Mouse (Mus musculus) C2C12 (cell line): ENCODE results near the gene Slc22a5.
"Not testable (repeated sequence)": the region's sequence is repeated elsewhere in the genome, so short reads cannot be mapped to it uniquely, and the experiment has no call there.

Experiments used
- CTCF ChIP-seq: IDR thresholded peaks from one replicate; pipeline ENCODE4 v1.5.1; 2011; ENCODE audit not compliant: control insufficient read depth, insufficient read depth, insufficient read length
- FOSL1 ChIP-seq: IDR thresholded peaks from one replicate; pipeline ENCODE4 v1.8.0; 2011; ENCODE audit warnings: mild to moderate bottlenecking, low read length; ENCODE audit not compliant: poor library complexity, insufficient read depth, severe bottlenecking
- MAX ChIP-seq: IDR thresholded peaks from one replicate; pipeline ENCODE4 v1.6.1; 2011; ENCODE audit warnings: mild to moderate bottlenecking, control low read depth
- MYOD1 ChIP-seq: IDR thresholded peaks from one replicate; pipeline ENCODE4 v1.6.1; 2011; ENCODE audit warnings: low read depth; ENCODE audit not compliant: control insufficient read depth, insufficient read length
- MYOG ChIP-seq: IDR thresholded peaks from one replicate; pipeline ENCODE4 v1.6.1; 2011; ENCODE audit not compliant: control insufficient read depth, insufficient read length; ENCODE audit errors: extremely low read depth
- USF1 ChIP-seq: IDR thresholded peaks from one replicate; pipeline ENCODE4 v1.6.1; 2011; ENCODE audit warnings: low read depth, mild to moderate bottlenecking, control low read depth, moderate library complexity

- not testable (repeated sequence) for TF ChIP-seq CTCF, FOSL1, MAX, MYOD1, USF1, MYOG
These were observed 23.1 kb downstream of the Slc22a5 start for GRCm38 (mm10) chr11:53868323-53868722.
